In genomic region chr11:69895291-69895690, GRCm38 (mm10) we compare ENCODE assay signal across 12 mouse cellular contexts. TPM values are rescaled to one million over a fixed set of nuclear protein-coding genes. Genes with fewer than 3 reads are reported as not detected.
DNase-seq lines count a peak whose midpoint lies in the region; TF ChIP-seq lines count a peak whose summit lies in the region.
"Had no signal": no experiment of that assay in that cellular context is flagged by ENCODE, and none has a peak within 500 bp of the region (broad histone marks: within the 10 kb centered on the region; RNA-seq: fewer than 3 reads in every experiment).

TSS of gene Acap1 (minus strand) at chr11:69895539.

- no peaks in the 10 kb centered on the region for H3K27me3 ChIP-seq in heart, embryonic 10.5 days (ENCODE audit: insufficient read depth, poor library complexity, severe bottlenecking)
- peaks cover 8% of the 10 kb centered on the region; the same call in 1 of the 2 replicates for H3K27me3 ChIP-seq in E14TG2a.4 (ENCODE audit: insufficient read depth, low read length)
- no peaks in the 10 kb centered on the region for H3K27me3 ChIP-seq in small intestine, adult 2 months (ENCODE audit: control insufficient read depth, insufficient read depth, low read length)
- H3K27me3 ChIP-seq: lung, embryonic 15.5 days had no signal

- 67% methylated on average over 4 of the region's 4 CpGs for WGBS in heart, embryonic 10.5 days
- 71% methylated on average over 4 of the region's 4 CpGs for WGBS in small intestine, adult 2 months

- H3K9me3 ChIP-seq in heart, embryonic 10.5 days, result no peaks in the 10 kb centered on the region
- H3K9me3 ChIP-seq in E14TG2a.4 (ENCODE audit: low read length), result no peaks in the 10 kb centered on the region
- H3K9me3 ChIP-seq: lung, embryonic 15.5 days had no signal

- no peaks in the 10 kb centered on the region for H3K36me3 ChIP-seq in heart, embryonic 10.5 days
- no peaks in the 10 kb centered on the region; the same call in 1 of the 2 replicates for H3K36me3 ChIP-seq in E14TG2a.4 (ENCODE audit: insufficient read depth, low read length)
- H3K36me3 ChIP-seq in small intestine, adult 2 months (ENCODE audit: control insufficient read depth, insufficient read depth, low read length), result no peaks in the 10 kb centered on the region
- H3K36me3 ChIP-seq: lung, embryonic 15.5 days had no signal

- peaks cover 42% of the 10 kb centered on the region for H3K4me1 ChIP-seq in heart, embryonic 10.5 days
- H3K4me1 ChIP-seq in E14TG2a.4 (replicated peaks; ENCODE audit: low read depth, low read length), result peaks cover 64% of the 10 kb centered on the region
- H3K4me1 ChIP-seq in small intestine, adult 2 months (ENCODE audit: control insufficient read depth, insufficient read depth, insufficient read length, low read length), result peaks cover under 1% of the 10 kb centered on the region; the same call in 1 of the 2 replicates

- H3K27ac ChIP-seq in heart, embryonic 10.5 days, result peak within 1 kb of the TSS; percentile 36; the same call in 1 of the 2 replicates
- H3K27ac ChIP-seq in small intestine, adult 2 months (ENCODE audit: insufficient read depth, low read depth, low read length), result peak within 1 kb of the TSS; percentile 71; the same call in 1 of the 2 replicates
- H3K27ac ChIP-seq: lung, embryonic 15.5 days had no signal

- no peak for TF ChIP-seq CTCF in E14TG2a.4 (conservative IDR thresholded peaks at IDR 0.05; ENCODE audit: low read length)
- no peak for TF ChIP-seq CTCF in small intestine, adult 2 months (IDR thresholded peaks at IDR 0.05; ENCODE audit: extremely low read depth, insufficient read length, insufficient replicate concordance, low read depth, low read length)

- H3K4me3 ChIP-seq in heart, embryonic 10.5 days, result no peak within 1 kb of the TSS
- H3K4me3 ChIP-seq in E14TG2a.4 (replicated peaks; ENCODE audit: low read length), result peak within 1 kb of the TSS; percentile 60
- H3K4me3 ChIP-seq in small intestine, adult 2 months (ENCODE audit: low read depth, low read length), result peak within 1 kb of the TSS; percentile 45
- H3K4me3 ChIP-seq: erythroblast, embryonic 14.5 days; lung, embryonic 15.5 days had no signal

- intact Hi-C loops in heart, postnatal 25 days (cut with DNase I), result no loop called here
- intact Hi-C loops in left cerebral cortex, postnatal 25 days (cut with DNase I), result no loop called here

- no peak for DNase-seq in heart, embryonic 10.5 days (ENCODE audit: low spot score)
- no peak for DNase-seq in heart, postnatal 25 days (ENCODE audit: low spot score)
- peak; percentile 71 for DNase-seq in liver
- DNase-seq in cerebellum, postnatal 10 days, result no peak
- no peak for DNase-seq in layer of hippocampus, adult 9-11 months
- DNase-seq in left cerebral cortex, postnatal 25 days (ENCODE audit: low spot score in 2 of 2), result no peak
- DNase-seq: adrenal gland, adult 2 months; cerebellum, adult 2 months had no signal

- TF ChIP-seq POLR2A in small intestine, adult 2 months (IDR thresholded peaks at IDR 0.05; ENCODE audit: low read depth, low read length), result no peak

RNA-seq across cellular contexts. Expression of gene Acap1, which starts in this region (rescaled TPM):
- polyA plus RNA-seq in heart, embryonic 10.5 days (2016; fragmentation: Nextera tagmentation; extraction: Ambion mirVana), result 10.6 and 16.2 TPM in 2 replicates
- 1 to 10 TPM in 1 of 2 experiments, under 1 TPM in 1; 0.88 to 1.1 TPM for total RNA-seq in heart, postnatal 25 days (2021)
- 7.3 and 11.6 TPM in 2 replicates for polyA plus RNA-seq in small intestine, adult 2 months (2012; rRNA removed)
- total RNA-seq in left cerebral cortex, postnatal 25 days (2021), result not detected
